Mouse (Mus musculus): ENCODE data around the gene Gps2. TPM values are rescaled to one million over a fixed set of nuclear protein-coding genes. Genes with fewer than 3 reads are reported as not detected.
"Not testable (repeated sequence)": the region's sequence is repeated elsewhere in the genome, so short reads cannot be mapped to it uniquely, and the experiment has no call there.

Gps2 gene
- total RNA-seq, 2 experiments from 2014 or later: 35.6 to 41.5 TPM

DNA sequence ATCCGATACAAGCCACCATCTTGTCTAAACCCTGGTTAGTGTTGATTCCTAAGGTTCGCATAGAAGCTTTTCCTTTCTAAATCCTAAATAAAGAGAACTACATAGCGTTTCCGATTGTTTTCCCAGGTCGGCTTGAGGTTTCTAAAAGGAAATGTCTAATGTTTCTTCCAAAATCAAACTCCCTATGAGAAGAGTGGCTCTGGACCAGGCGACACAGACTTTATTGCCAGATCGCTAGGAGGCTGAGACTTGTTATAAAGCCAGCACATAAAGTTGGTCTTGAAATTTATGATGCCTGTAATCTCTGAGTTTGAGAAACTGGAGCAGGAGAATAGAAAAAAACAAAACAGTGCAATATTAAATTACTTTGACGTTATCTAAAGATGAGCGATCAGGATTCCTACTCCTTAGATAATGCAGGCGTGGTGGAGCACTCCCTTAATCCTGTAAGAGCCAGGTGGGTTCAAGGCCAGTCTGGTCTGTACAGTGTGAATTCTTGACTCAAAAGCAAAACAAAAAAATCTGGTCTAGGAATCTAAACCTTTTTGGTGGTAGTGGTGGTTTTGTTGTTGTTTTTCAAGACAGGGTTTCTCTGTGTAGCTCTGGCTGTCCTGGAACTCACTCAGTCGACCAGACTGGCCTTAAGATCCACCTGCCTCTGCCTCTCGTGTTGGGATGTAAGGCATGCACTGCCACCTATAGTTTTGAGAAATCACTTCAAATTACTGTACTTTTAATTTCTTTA lies 8.5 kb downstream of the Gps2 start:
- peak; percentile 21; the same call in 1 of the 2 replicates for TF ChIP-seq CTCF (conservative IDR thresholded peaks at IDR 0.05)

DNA sequence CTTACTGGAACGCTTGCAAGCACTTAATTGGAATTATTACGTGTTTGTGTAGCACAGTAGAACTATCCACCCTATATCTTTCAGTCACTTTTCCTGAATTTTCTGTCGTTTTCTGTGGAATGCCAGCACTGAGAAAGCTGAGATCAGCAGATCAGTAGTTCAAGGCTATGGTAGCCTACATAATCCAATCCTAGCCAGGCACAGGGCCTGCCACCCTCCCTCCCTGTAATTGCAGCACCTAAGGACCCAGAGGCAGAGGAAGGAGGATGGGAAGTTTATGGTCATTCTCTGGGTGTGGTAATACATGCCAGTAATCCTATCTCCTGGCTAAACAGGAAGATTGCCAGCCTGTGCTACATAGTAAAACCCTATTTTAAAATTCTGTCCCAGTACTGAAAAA lies 9.1 kb downstream of the Gps2 start:
- H3K27ac ChIP-seq: no peak overlapping the region
- no peak for TF ChIP-seq CTCF (conservative IDR thresholded peaks at IDR 0.05)
- H3K4me3 ChIP-seq: no peak overlapping the region
- no peak for DNase-seq (ENCODE audit: low spot score in 2 of 2)

More for the DNA sequence above, 8.5 kb downstream of the Gps2 start:
- DNase-seq (ENCODE audit: low spot score in 2 of 2): no peak
- Histone ChIP-seq H3K4me3 (peak overlapping the region; percentile 81), H3K27ac (peak overlapping the region; percentile 96)

DNA sequence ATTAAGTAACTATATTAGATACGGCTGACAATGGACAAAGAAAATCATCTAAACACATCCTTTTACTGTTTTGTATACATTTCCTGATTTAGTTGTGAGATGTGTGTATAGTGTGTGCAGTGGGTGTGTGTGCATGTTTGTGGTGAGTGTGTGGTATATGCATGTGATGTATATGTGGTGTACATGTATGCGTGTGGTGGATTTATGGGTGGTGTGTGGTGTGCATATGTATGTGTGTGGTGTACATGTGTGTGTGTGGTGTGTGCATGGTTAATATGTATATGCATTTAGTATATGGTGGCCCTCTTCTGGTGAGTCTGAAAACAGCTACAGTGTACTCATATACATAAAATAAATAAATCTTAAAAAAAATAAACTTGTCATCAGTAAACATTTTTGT lies 13.8 kb downstream of the Gps2 start:
- TF ChIP-seq CTCF (conservative IDR thresholded peaks at IDR 0.05): 0 out of 2 replicates have a peak, but pooled peaks have one; percentile 5
- no peak for DNase-seq (ENCODE audit: low spot score in 2 of 2)
- H3K27ac ChIP-seq: no peak overlapping the region
- no peak overlapping the region for H3K4me3 ChIP-seq

DNA sequence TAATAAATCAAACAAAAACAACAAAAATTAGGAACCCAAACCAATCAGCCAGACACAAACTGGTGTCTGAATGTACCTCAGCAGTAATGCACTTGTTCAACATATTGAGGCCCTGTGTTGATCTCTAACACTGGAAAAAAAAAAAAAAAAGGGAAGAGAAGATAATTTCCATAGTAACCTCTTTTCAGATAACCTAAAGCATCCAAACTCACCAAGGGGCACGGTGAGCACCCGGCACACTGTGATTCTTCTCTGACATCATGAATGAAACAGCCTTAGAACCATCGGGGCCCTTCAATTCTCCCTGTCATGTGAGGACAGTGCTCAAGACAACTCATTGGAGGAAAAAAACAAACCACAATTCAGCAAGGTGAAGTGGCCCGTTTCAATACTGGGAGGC lies 16.0 kb downstream of the Gps2 start:
- no peak for TF ChIP-seq CTCF (conservative IDR thresholded peaks at IDR 0.05)
- Histone ChIP-seq H3K4me3 (no peak overlapping the region), H3K27ac (no peak overlapping the region)
- DNase-seq (ENCODE audit: low spot score in 2 of 2): no peak

DNA sequence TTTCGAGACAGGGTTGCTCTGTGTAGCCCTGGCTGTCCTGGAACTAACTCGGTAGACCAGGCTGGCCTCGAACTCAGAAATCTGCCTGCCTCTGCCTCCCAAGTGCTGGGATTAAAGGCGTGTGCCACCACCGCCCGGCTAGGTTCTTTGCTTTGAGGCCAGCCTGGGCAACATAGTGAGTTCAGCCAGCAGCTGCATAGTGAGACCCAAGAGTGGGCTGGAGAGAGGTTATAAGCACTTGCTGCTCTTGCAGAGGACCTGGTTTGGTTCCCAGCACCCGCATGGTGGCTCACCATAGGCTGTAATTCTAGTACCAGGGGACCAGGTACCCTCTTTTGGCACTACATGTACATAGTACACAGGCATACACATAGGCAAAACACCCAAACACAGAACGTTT lies 16.5 kb downstream of the Gps2 start:
- H3K4me3 ChIP-seq; H3K27ac ChIP-seq; DNase-seq (ENCODE audit: low spot score in 2 of 2): not testable (repeated sequence)

DNA sequence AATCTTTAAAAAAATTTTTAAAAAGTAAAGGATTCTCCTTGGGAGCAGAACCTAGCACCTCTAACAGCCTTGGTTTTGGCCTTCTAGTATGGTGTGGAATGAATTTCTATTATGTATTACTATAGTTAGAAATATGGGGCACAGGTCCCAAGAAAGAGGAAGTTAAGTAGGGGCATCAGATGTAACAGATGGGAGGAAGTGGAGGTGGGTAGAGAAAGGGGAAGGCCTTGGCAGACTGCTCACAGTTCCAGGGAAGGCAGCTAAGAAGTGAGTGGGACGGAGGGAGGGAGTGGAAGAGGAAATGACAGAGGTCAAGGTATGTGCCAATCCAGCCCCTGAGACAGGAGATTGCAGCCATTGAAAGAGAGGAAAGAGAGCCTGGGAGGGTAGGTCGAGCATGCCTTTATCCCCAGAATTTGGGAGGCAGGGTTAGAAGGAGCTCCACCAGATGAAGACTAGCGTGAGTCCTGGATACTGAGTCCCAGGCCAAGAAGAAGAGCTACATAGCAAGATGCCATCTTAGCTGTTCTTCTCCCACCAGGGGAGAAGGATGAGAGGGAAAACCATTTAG lies 17.4 kb downstream of the Gps2 start:
- Histone ChIP-seq H3K4me3 (no peak overlapping the region), H3K27ac (no peak overlapping the region)
- DNase-seq (ENCODE audit: low spot score in 2 of 2): no peak
- TF ChIP-seq CTCF (conservative IDR thresholded peaks at IDR 0.05): no peak

DNA sequence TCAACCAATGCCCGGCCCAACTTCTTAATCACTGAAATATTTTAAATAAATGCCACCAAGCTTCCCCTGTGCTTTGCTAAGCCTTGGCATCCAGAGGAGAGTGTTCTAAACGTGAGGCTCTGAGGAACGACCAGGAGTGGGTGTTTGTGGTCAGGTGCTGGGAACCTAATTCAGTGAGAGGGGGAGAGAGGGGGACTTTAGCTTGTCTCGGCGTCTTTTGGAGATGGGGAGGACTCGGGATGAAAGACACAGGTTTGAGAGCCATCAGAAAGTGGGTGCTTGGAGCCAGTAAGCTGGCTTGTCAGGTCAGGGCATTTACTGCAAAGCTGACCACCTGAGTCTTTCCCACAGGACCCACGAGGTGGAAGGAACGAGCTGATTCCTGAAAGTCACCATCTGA lies 18.1 kb downstream of the Gps2 start:
- TF ChIP-seq CTCF (conservative IDR thresholded peaks at IDR 0.05): no peak
- H3K27ac ChIP-seq: no peak overlapping the region
- H3K4me3 ChIP-seq: no peak overlapping the region
- no peak for DNase-seq (ENCODE audit: low spot score in 2 of 2)

DNA sequence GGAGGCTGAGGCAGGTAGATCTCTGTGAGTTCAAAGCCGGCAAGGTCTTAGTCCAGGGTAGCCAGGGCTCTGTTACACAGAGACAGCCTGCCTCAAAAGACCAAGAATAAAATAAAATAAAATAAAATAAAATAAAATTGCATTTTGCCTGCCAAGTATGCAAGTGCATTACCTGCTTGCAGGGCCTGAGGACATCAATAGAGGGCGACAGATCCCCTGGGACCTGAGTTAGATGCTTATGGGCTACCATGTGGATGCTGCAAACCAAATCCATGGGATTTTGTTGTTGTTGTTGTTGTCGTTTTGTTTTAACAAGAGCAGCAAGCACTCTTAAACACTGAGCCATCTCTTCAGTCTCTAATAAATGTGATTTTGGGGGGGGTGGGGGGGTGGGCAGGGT lies 18.6 kb downstream of the Gps2 start:
- Histone ChIP-seq H3K27ac (no peak overlapping the region), H3K4me3 (no peak overlapping the region)
- no peak for DNase-seq (ENCODE audit: low spot score in 2 of 2)
- TF ChIP-seq CTCF (conservative IDR thresholded peaks at IDR 0.05): peak; percentile 66

DNA sequence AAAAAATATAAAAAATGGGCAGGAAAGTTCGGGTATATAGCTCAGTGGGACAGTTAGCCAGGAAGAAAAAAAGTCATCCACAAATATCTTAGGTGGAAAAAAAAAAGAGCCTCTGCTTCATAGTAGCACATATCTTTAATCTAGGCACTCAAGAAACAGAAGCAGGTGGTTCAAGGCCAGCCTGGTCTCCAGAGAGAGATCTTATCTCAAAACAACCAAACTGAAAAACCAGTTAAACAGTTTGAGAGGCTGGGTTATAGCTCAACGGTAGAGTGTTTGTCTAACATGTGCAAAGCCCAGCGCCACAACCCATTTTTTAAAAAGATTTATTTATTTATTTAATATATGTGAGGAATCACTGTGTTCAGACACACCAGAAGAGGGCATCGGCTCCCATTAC lies 19.4 kb downstream of the Gps2 start:
- Histone ChIP-seq H3K27ac (no peak overlapping the region), H3K4me3 (no peak overlapping the region)
- no peak for DNase-seq (ENCODE audit: low spot score in 2 of 2)
- TF ChIP-seq CTCF (conservative IDR thresholded peaks at IDR 0.05): no peak

DNA sequence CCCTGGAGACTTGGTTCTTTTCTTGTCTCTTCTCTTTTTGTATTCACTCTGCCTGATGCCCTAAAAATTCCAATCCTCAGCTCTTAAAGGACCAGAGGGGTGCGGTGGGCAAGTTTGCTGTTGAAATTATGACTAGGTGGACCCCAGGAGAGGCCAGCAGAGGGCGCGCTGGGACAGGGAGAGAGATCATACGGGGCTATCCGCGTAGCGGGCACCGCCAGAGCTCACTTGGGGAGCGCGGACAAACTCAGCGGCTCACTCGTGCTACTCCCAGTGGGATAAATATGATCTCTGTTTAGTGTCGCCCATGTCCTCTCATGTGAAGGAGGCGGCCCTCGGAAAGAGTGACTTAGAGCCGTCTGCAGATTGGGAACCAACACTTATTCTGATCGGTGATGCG lies 20.5 kb downstream of the Gps2 start:
- Histone ChIP-seq H3K27ac (no peak overlapping the region), H3K4me3 (0 out of 2 replicates have a peak overlapping the region, but pooled peaks have one; percentile 23)
- DNase-seq (ENCODE audit: low spot score in 2 of 2): peak; percentile 81 to 94
- TF ChIP-seq CTCF (conservative IDR thresholded peaks at IDR 0.05): peak; percentile 92

DNA sequence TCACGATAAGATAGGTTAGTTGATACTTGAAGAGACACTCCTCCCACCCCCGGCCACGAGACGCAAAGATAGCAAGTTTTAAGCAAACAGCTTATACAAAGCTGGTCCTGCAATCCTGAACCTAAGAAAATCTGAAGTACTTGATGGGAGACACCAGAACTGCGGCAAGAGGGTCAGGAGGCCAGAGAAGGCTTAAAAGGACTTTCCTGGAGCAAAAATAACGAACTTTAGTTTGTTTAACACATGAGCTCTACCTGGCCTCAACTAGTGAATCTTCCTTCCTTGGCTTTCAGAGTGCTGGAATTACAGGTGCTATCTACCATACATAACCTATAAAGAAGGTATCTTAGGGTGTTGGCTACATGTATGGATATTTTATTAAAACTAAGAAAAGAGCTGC lies 21.0 kb downstream of the Gps2 start:
- no peak for TF ChIP-seq CTCF (conservative IDR thresholded peaks at IDR 0.05)
- Histone ChIP-seq H3K27ac (no peak overlapping the region), H3K4me3 (no peak overlapping the region)
- DNase-seq (ENCODE audit: low spot score in 2 of 2): no peak

DNA sequence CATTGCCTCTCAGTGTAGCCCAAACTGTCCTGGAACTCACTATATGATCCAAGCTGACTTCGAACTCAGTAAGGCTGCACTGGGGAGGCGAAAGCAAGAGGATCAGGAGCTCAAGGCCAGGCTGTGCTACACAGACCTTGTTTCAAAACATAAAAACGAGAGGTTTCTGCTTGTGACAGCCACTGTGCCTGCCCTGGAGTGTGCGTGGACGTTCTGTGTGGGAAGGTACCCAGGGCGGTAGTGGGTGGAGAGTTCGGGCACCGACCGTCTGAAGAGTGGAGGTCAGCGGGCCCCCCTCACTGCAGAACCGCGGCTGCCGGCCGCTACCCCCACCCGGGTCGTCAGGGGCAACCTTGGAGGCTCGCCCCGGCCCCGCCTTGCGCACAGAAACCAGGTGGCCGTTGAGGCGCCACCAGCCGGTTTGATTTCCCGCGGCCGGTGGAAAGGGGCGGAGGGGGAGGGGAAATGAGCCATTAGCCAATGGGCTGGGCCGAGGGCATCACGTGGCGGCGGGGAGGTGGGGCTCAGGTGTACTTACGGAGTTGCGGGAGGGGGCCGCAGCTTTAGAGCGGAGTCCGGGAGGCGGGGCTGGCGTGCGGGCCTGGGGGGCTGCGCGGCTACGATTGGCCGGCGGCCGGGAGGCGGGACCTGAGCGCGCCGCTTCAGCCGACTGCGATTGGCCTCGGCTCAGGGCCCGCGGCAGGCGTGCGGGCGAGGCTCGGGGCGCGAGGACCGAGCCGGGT lies 21.6 kb downstream of the Gps2 start, which contains the start of gene Ybx2:
TSS of gene Ybx2 (plus strand) at position 660 of the 743 bp plus-strand sequence.
- TF ChIP-seq CTCF (conservative IDR thresholded peaks at IDR 0.05): no peak
- Histone ChIP-seq H3K27ac (no peak within 1 kb of the TSS), H3K4me3 (peak within 1 kb of the TSS; percentile 51)
- DNase-seq (ENCODE audit: low spot score in 2 of 2): peak; percentile 85 to 88

DNA sequence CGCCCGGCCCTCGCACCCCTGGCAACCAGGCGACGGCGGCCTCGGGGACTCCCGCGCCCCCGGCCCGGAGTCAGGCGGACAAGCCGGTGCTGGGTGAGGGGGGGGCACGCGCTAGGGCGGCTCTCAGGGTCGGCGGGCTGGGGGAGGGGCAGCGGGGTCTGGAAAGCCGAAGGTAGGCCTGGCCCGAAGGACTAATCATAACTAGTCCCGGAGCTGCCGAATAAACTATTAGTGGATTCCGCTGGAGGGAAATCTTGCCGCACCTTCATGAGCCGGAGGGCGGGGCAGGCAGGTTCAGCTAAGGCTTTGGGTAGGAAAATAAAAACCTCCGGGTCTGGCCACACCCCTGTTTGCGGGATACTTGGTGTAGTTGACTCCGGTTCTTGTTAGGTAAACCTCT lies 22.5 kb downstream of the Gps2 start:
- Histone ChIP-seq H3K27ac (no peak overlapping the region), H3K4me3 (peak overlapping the region; percentile 51)
- DNase-seq (ENCODE audit: low spot score in 2 of 2): no peak
- TF ChIP-seq CTCF (conservative IDR thresholded peaks at IDR 0.05): no peak

Measured in layer of hippocampus, adult 2 months (tissue).